Mouse (Mus musculus) embryo, embryonic 10 days (tissue): ENCODE measurements at regions not wholly inside any gene's neighbourhood (a gene's known extent, or its start where the extent isn't known, plus 50 kb on each side); places are given as distances from the start of the nearest gene placed in this dataset.
A peak's percentile ranks its signal among the peaks of the same experiment; 100 is the strongest.

Source experiments
- DNase-seq: peaks from one replicate; pipeline ENCODE4 v3.0.0-alpha.2; 2015; ENCODE audit warnings: low spot score

- DNase-seq, result no peak
Measured at GRCm38 (mm10) chr4:142362071-142362470, 122.9 kb upstream of the Kazn start.

DNA sequence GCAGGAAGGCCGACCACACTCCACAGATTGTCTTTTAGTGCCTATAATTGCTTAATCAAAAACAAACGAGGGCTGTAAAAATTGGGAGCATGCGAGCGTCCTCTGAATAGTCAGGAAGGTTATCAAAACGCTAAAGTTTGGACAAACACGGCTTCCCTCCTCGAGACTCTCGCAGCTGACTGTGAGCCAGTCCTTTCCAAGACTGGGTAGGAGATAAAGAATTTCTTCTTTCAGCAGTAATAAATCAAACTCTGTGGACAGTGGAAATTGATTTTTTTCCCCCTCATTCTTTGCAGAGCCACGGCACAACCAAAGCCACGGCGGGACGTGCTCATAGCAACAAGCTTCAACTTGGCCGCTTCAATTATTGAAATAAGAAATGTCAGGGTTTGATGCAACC is 119.7 kb upstream of the Kazn start:
- no peak for DNase-seq

DNA sequence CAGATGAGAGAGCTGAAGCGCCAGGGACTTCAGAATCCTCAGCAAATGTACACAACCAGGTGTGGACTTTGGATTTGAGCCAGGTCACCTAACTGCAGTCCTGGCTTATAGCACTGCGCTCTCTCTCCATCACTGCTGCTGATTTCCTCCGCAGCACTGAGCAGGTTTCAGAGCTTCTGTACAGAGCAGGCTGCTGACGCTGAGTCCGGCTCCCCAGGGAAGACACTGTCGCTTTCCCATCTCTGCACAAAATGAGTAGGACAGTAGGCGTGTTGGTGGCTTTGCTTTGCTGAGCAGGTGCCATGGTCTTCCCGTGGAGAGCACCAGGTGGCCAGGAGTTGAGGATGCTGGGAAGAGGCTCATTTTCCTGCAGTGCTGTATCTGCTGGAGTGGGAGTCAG is 116.2 kb upstream of the Kazn start:
- DNase-seq, result no peak

- DNase-seq, result no peak
Measured at GRCm38 (mm10) chr4:142353526-142353925, 114.3 kb upstream of the Kazn start.

DNA sequence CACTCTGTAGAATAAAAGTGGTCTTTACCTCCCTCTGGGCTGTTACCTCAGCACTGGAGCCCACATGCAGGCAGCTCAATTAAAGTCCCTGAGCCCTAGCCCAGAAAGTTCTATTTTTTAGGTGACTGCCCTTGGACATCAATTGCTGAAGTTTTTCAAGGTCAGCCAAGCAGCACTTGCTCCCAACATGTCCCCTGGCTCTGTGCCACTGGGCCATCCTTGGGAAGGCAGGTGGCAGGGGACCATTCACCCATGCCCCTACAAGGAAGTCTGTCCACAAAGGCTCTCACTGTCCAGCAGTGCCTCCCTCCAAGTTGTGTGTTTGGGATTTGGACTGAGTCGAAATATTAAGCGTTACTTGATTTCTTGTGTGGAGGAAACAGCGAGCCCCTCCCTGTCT is 112.6 kb upstream of the Kazn start:
- DNase-seq, result no peak

DNA sequence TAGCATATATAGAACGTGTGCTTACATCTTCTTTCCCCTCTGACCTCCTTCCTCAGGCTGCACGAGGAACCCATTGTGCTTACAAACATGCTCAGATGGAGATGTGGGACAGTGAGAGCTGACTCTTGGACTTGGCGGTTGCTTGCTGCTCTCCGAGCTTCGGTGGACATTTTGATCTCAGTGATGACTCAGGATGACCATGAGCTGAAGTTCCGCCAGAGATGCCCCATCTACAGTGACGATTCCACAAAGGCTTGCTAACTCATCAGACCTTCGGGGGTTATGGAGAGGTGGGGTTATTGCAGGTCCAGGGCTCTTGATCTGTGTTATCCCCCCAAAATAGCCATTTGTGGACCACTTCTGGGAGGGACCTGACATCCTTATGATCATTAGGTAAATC is 111.8 kb upstream of the Kazn start:
- DNase-seq, result no peak

GRCm38 (mm10) chr4:142348910-142349309 is 109.7 kb upstream of the Kazn start:
- DNase-seq, result peak; percentile 61

GRCm38 (mm10) chr4:142342482-142343206 is 103.4 kb upstream of the Kazn start:
- DNase-seq, result no peak

DNA sequence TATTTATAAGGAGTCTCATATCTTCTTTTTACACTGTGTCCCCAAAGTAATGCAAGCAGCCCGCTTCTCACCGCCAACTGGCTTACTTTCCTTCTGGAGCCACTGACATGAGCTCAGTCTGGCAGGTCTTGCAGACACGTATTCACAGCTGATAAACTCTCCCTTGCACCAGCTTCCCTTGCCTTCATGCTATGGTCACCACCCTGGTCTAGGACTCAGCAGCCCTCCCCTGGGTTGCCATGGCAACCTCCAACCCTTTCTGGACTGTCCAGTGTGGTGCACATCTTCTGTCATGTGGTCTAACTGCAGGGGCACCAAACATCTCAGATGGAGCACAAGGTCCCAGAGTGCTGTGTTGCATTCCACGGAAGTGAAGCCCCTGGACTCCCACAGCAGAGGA is 102.1 kb upstream of the Kazn start:
- DNase-seq, result peak; percentile 38

- no peak for DNase-seq
Measured at GRCm38 (mm10) chr4:142340057-142340456, 100.9 kb upstream of the Kazn start.

GRCm38 (mm10) chr4:142337701-142338100 is 98.5 kb upstream of the Kazn start:
- no peak for DNase-seq

GRCm38 (mm10) chr4:142336943-142337342 is 97.7 kb upstream of the Kazn start:
- DNase-seq, result no peak

DNA sequence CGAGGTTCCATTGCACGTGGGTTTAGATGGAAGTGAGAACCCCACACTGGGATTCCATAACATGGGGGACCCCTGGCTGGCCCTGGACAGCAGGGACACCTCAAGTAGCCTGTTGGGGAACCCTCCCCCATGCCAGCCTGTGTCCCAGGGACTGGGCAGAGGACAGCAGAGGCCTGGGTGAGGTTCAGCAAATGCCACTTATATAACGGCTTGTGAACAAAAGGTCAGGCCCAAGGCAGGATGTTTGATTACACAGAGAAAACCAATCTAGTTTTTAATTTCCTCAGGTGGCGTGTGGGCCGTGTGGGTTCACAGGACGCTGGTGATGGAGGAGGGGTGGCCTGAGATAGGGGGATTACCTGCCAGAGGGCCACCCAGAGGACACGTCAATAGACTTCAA is 94.9 kb upstream of the Kazn start:
- no peak for DNase-seq

- DNase-seq, result no peak
Measured at GRCm38 (mm10) chr4:142330599-142330998, 91.4 kb upstream of the Kazn start.

GRCm38 (mm10) chr4:142329600-142329999 is 90.4 kb upstream of the Kazn start:
- no peak for DNase-seq

GRCm38 (mm10) chr4:142326511-142326910 is 87.3 kb upstream of the Kazn start:
- DNase-seq, result no peak

DNA sequence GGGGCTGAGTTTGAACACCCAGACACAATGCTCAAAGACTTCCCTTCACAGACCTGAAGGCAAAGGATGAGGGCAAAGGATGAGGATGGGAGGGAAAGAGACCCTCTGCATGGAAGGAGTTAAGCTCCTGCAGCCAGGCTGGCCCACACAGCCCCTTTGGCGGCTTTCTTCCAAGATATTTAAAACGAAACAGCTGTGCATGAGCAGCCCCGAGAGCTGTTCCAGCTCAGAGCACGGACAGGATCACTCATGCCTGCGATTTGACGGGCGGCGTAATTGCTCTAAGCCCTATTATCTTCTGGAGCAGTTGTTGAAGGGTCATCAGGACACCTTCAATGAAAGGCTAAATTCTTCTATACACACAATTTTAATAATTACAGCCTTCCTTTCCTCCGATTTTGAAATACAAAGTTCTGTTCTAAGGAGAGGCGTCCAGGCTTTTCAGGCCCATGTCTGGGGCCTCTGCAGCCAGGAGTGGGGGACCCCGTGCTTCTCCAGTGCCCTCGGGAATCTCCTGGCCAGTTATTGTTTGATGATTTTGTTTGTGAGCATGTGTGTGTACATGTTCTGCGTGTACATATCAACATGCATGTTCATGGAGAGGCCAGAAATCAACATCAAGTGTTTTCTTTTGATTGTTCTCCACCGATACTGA is 82.1 kb upstream of the Kazn start:
- peak; percentile 53 for DNase-seq

- DNase-seq, result no peak
Measured at GRCm38 (mm10) chr4:142310282-142310681, 71.1 kb upstream of the Kazn start.

DNA sequence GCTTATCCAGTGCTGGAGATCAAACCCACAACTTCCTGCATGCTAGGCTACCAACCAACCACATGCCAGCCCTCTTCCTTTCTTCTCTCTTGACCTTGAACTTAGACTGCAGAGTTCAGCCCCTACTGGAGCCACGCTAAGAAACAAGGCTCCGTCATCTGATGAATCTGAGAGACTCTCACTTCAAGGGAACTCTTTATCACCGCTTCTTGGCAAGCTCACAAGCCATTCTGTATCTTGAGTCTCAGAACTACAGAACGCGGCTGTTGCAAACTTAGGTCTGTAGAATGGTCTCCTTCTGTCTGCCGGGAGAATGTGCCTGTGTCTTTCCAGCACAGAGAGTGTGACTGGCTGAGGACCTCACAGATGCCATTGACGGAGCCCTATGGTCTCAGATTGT is 69.1 kb upstream of the Kazn start:
- DNase-seq, result no peak

- no peak for DNase-seq
Measured at GRCm38 (mm10) chr4:142307321-142307720, 68.1 kb upstream of the Kazn start.

GRCm38 (mm10) chr4:142306076-142306475 is 66.9 kb upstream of the Kazn start:
- peak; percentile 21 for DNase-seq

DNA sequence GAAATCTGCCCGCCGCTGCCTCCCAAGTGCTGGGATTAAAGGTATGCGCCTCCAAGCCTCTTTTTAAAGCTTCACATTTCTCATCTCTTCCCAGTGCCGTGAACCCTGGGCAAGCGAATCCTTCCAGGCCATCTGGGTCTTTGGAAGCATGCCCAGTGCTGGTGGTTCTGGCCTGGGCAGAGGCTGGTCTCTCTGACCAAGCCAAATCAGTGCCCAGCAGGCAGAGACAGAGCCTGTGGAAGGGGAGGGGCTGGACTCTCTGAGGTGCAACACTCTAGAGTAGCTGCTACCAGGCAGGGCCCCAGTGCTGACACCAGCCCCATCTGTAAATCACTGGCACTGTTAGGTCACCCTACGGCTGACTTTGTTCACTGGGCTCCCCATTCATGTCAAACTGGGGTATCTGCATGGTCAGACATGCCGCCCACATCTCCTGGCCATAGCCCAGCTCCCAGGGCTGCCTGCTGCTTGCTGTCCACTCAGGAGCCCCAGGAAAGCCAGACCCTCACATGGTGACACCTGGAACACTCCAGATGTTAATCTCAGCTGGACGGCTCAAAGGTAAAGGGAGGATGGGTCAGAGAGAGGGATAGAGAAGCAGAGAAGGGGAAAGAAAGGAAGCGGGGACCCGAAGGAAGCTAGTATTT is 64.3 kb upstream of the Kazn start:
- DNase-seq, result no peak

DNA sequence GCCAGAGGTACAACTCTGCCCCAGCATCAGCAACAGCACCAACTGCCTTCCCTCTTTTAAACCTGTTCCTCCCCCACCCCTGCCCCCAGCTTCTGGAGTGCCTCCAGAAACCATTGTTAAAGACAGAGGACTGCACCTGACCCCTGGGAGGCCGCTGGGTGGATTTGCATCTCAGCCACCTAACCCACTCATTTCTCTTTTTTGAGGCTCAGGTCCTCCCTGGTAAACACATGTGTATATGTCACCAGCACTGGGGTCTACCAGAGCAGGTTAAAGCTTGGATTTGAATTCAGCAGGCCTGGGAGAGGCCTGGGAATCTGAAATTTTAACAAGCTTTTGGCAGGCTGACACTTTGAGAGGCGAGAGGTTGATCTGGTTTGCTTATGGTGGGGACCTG is 63.5 kb upstream of the Kazn start:
- no peak for DNase-seq
